Mouse (Mus musculus) c-Kit-positive CD71-positive TER-119-negative erythroid progenitor cells, embryonic 14.5 days (primary cell): ENCODE data around the gene Hmx1.

Source experiments
- DNase-seq: peaks from one replicate; pipeline ENCODE4 v3.0.0-alpha.2; 2013; ENCODE audit warnings: low read depth

The Hmx1 gene

DNA sequence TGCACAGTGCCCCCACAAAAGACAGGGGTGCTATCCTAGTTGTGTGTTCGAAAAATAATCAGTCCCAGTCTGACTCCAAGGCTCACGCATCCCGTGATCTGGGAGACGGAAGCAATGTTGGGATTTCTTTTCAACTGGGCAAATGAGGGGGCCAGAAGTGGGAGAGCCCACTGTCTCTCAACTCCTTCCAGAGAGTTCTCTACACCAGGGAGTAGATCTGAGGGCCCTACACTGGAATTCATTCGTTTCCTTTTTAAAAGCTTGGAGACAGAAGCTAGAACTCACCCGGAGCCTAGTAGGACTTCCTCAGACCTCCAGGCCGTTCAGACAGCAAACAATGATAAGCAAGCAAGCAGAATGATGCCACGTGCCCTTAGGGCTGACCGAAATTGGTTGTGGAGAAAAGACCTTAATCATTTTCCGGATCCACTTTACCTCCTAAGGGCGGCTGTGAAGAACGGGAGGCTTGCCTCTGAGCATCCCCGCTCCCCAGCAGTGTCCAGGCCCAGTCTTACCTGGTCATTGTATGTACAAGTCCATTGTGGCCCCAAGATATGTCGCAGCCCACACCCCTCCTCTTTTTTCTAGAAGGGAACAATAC, 9.5 kb downstream of the Hmx1 start:
- no peak for DNase-seq

DNA sequence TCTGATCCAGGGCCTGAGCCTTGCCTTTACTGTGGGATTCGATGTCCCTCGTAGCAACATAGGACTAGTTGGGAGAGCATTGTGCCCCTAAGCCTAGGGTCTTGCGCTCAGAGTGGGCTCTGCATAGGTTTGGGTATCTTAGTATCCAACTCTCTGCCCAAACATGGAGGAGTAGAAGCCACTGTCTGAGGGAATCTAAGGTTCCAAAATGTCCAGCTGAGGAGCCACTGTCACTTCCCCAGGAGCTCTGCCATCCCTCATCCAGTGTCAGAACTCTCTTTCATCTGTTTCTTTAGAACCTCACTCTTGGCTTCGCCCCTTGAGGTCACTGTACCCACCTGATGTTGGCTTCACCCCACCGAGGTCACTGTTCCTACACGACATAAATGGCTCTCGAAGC, 10.2 kb downstream of the Hmx1 start:
- DNase-seq = no peak

DNA sequence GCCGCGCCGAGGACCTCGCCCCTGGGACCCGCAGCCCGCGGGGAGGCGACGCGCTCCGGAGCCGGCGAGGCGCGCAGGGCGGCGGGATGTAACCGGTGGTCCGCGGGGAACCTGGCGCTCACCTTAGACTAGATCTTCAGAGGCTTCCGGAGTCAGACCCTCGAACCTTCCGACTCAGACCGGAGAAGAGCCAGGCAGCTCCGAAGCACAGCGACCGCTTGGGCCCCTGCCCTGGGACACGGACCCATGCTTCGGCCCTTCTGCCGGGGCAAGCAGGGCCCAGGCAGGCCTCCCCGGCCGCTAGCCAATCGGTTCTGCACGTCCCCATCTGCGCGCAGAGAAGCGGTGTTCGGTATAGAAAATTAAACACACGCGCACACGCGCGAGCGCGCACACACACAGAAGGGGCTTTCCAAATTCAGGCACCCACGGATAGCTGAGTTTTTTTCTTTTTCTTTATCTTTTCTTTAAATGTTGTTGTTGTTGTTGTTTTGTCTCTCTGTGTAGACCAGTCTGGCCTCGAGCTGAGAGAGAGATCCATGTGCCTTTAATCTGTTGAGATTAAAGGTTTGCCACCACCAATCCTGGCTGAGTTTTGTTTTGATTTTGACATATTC, 10.9 kb downstream of the Hmx1 start:
- no peak for DNase-seq

DNA sequence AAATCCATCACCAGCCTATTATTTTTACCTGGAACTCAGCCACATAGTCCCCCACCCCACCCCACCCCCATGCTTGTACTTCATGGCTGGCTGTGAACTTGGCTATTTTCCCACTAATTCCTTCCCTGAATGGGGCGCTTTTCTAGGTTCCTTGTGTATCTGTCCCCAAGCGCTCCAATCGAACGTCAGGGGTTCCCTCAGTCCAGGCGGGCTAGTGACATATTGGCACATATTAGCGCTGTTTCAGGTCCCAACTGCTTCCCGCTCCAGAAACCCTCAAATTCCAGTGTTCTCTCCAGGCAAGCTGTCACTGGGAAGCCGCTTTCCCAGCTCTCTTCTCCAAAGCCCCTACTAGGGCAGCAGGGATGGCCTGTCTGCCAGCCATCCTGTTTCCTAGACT, 12.3 kb downstream of the Hmx1 start:
- DNase-seq = no peak

DNA sequence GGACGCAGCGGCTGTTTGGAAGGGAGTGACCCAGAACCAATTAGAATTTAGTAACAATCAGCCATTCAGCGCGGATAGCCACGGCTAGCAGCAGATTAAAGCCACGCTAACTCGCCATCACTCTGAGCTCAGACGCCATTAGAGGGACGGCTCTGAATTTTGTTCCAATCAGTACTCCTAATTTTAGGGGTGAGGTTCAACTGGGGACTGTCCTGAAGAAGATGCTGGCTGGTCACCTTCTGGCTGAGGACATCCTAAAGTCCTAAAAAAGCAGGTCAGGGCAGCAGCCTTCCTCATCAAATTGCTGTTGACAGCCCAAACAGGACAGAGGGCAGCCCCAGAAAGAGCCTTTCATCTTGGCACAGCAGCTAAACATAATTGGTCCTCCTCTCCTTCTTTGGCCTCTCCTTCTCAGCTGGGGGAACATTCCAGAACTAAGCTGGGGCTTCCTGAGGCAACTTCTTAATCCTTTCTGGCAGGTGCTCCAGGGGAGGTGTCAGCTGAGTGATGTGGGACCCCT, 18.6 kb downstream of the Hmx1 start:
- DNase-seq = no peak

DNA sequence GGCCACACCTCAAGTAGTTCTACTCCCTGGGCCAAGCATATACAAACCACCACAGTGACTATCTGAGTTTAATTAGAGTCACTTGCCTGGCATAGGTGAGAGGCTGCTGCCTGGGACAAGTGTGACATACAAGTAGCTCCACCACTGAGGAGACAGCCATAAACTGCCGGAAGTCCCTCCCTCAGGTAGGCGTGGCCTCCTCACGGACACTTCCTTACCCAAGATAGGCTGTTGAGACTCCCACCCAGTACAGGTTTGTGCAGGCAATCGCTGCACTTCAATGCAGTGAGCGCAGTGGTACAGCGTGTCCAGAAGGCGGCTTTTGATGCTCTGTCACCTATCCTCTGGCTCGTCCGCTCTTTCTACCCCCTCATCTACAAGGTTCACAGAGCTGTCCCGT, 22.1 kb downstream of the Hmx1 start:
- DNase-seq = no peak

DNA sequence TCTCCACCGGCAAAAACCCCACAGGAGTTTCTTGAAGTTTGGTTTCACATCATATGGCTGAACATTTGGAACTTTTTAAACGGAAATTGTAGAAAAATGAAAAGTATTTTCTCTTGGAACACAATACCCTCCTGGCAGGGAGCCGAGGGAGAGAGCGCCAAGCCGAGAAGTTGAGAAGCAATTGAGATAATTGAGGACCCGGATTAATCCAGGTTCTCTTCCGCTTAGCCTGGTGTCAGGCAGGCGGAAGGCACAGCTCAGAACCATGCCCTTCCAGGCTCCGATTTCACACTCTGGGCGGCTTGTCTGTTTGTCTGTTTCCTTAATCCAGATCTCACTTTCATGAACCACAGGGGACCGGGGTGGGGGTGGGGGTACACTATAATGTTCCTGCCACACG, 23.9 kb downstream of the Hmx1 start:
- no peak for DNase-seq

DNA sequence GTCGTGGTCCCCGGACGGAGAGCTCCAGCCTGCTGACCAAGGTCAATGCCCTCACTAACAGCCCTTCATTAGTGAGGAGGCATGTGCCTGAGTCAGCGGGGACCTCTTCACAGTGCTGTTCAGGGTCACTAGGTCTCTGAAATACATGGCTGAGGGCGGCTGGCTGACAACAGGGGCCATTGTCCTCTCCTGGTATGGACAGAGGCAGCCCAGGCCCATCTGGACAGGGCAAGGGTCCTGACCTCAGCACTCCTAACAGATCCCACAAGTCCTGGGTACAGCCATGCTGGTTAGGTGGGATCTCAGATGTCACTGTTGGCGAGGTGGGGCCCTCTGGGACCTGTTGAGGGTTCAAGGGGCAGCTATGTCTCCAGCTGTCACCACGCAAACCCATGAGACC, 28.8 kb downstream of the Hmx1 start:
- DNase-seq = no peak

DNA sequence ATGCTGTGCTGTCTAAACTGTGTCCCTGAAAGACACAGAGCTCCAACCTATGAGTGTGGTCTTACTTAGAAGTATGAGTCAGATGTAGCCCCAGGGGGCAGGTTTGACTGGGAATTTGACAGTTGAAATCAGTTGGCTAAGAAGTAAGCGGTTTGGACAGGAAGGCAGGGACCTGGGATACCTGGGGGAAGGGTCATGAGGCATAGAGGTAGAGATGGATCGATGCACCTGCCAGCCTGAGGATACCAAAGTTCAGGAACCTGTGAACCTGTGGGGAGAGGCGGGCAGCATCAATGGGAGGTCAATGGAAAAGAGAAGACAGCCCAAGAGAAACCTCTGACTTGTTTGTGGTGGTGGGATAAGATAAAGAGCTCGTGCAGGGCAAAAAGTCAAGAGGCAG, 32.7 kb downstream of the Hmx1 start:
- no peak for DNase-seq

DNA sequence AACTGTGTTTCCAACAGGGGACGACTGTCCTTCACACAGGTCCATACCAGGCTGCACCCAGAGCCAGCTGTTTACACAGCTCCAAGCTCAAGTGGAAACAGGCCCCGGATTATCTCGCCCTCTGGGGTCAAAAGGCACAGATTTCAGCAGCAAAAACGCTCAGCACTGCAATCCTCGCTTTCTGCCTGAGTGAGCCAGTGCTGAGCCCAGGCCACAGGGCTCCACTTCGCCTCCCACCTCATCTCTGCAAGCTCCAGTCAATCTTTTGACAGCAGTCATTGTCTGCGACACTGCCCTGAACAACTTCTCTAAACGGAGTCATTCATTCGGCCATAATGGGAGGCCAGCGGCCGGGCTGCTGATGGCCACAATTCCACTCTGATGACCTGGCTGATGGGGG, 36.3 kb downstream of the Hmx1 start:
- no peak for DNase-seq

DNA sequence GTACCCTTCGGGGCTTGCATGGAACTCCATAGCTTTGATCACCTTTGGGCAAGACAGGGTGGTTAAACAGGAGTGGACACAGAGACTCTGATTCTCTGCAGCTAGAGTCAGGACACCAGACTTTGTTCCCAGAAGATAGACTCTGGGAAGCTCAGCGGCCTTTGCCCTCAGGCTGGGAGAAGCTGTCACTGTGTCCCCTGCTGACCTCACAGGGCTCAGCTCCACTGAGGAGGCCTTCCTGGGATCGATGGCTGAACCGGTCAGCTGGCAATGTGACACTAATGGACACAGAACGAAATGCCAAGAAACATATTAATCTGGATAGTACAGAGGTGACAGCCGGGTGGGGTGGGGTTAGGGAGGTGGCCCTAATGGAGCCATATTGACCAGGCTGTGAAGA, 39.0 kb downstream of the Hmx1 start:
- no peak for DNase-seq

DNA sequence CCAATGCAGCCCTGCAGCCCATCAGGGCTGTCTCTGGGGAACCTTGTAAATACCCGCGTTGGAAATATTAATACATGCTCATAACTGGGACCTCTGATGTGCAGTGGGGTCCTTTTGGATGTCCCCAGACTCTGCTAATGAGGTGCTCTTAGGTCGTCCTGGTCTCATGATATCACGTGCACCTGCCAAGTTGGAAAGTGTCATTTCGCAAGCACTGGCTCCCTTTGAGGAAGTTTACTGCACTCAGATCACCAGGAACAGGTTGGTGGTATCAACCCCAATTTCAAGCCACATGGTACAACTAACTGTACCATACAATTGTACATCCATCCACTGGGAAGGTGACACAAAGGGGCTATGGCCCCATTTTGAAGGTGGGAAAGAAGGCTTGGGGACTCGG, 39.5 kb downstream of the Hmx1 start:
- no peak for DNase-seq

DNA sequence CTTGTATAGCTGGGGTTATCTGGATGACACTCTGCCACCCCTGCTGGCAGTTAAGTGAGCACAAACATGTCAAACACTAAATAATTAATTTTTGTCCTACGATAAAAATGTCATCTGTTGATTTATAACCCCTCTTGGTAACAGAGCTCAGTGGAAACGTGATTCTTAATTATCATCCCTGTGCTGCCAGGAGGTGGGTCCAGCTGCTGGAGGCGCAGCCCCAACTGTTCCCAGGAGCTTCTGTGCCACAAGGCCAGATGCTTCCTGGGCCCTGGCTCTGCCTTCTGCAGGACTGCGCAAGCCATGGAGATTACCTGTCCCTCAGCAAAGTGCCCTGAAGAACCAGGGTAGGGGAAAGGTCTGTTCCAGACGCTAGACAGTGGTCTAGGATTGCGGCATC, 43.2 kb downstream of the Hmx1 start:
- DNase-seq = no peak

DNA sequence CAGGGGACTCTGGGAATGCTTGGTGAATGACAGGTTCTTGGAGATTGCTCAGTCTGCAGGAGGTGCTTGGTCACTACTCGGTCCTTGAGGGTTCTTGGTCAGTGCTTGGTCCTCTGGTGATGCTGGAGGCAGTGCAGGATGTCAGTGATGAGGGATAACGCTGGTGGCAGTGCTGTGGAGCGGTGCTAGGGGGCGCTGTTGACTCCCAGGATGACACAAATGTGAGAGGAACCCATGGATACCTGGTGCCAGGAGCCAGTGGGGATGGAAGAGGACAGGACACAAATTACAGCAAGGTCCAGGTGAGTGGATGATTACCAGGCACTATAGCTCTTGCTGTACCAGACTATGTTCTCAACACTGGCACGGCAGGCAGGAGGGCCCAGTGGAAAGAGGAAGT, 45.1 kb downstream of the Hmx1 start:
- no peak for DNase-seq

DNA sequence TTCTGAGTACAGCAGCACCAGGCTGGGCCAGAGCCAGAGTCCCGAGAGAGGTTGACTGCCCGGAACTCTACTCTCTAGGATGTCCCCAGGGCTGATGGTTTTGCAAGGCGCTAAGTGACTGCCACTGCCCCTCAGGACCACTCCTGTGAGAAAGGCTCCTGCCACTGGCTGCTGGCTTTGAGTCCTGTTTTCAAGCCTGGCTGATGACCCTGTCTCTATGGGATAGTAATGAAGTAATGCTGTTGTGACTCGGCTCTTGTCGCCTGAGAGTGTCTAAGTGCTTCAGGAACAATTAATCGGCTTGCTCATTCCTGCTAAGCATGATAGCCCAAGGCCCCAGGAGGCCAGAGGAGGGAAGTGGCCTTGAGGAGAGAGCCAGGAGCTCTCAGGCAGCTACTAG, 45.8 kb downstream of the Hmx1 start:
- DNase-seq = no peak

DNA sequence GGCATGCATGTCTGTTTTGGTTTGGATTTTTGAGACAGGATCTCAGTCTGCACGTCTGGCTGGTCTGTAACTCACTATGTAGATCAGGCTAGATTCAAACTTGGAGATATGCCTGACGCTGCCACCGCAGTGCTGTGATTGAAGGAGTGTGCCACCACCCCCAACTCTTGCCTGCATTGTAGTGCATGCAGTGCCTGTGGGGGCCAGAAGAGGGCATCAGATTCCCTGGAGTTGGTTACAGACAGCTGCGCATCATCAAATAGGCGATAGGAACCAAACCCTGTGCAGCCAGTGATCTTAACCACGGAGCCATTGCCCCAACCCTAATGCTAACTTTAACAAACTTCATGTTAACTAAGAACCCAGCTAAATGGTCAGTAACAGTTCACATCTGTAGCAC, 49.9 kb downstream of the Hmx1 start:
- DNase-seq = no peak

DNA sequence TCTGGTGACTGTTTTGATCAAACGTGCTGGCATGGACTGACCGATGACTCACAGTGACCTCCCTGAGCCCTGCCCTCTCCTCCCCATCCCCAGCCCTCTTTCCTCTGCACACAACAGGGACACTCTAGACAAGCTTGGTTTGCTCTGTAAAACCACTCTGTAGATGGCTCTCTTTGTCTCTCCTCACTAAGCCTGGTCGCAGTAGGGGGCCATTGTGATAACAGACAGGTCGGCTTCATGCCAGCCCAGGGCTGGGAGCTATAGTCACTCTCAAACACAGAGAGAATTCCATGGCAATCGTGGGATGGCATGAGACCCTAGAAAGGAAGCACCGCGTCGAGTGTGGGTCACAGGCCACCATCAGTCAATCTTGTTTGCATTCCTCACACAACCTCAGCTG, 51.6 kb downstream of the Hmx1 start:
- DNase-seq = no peak

DNA sequence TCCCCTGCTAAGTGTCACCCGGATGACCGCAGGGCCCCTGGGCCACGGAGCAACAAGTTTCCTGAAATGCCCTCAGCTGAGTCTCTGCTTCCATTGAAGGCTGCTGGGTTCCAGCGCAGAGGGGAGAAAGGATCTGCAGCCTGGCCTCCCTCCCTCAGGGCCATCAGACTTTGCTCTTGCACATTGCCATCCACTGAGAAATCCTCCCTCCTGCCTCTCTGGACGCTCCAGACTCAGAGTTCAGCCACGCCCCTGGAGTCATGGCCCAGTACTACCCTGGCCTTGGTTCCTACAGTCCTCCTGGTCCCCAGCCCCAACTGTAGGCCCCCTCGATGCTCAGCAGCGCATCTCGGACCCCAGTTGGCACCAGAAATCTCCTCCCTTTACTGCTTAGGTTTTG, 52.5 kb downstream of the Hmx1 start:
- no peak for DNase-seq

DNA sequence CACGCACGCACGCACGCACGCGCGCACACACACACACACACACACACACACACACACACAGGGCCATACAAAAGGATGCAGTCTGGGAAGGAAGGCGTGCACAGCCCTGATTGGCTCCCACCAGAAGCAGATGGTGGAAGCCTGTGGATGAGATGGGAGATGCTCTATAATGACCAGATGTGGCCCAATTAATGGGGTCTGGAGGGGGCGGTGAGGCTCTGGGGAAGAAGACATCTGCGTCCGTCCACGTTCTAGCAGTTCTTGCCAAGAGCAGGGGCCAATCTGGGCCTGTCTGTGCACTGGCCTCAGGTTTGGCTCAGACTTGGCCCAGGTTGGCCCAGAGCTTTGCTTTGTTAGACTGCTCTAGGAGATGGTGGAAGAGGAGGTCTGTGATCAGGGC, 55.8 kb downstream of the Hmx1 start:
- DNase-seq = no peak

DNA sequence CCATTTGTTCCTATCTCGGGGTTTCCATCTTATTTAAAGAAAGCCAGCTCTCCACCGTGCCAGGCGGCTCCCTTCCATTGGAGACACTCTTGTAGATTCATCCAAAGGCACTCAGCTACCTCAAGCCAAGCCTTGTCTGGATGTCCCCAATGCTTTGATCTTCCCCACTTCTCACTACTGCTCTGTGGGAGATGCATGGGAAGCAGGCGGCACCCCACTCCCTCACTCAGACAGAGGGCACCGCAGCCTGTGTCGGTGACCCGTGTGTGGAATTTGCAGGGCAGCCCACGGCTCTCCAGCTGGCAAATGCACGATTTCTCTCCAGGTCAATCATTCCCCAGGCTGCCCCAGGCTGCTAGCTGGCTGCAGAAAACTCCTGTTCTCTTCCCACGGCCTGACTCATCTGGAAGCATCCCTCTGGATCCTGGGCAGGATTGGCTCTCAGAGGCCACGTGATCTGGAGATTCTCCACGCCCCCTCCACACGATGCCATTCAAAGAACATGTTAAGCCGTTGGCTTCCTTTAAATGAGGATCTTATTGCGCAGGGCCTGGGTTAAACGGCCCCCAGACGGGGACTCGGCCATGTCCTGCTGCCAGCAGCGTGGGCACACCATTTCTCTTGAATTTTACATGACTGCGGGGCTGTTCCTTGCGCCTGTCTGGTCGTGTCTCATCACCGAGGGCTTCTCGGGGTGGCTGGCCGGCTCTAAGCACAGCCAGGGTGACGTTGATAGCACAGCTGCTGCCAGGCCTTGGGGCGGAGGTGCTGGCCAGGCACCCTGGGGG, 58.9 kb downstream of the Hmx1 start:
- DNase-seq = no peak
